Mouse (Mus musculus) limb, embryonic 15.5 days (tissue): ENCODE data around the gene Tgm7. TPM values are rescaled to one million over a fixed set of nuclear protein-coding genes. Genes with fewer than 3 reads are reported as not detected.

Source experiments
- ATAC-seq: fragments of 200-750 bp; cut with Nextera tagmentation; 2 replicates; pipeline ENCODE4 v1.8.0; 2017; ENCODE audit warnings: low read depth, moderate TSS enrichment; ENCODE audit not compliant: insufficient number of reproducible peaks, low FRiP score, low TSS enrichment
- H3K27ac ChIP-seq: fragments of 300-500 bp; sonication (generic); 2 replicates; pipeline ENCODE4 v1.5.1; 2015; ENCODE audit warnings: moderate library complexity, mild to moderate bottlenecking, inconsistent platforms
- H3K27me3 ChIP-seq: fragments of 300-500 bp; sonication (generic); 2 replicates; pipeline ENCODE4 v1.6.1; 2015; ENCODE audit warnings: inconsistent platforms
- H3K36me3 ChIP-seq: fragments of 300-500 bp; sonication (generic); 2 replicates; pipeline ENCODE4 v1.6.1; 2015; ENCODE audit warnings: inconsistent platforms
- H3K4me1 ChIP-seq: fragments of 300-500 bp; sonication (generic); 2 replicates; pipeline ENCODE4 v1.6.1; 2015; ENCODE audit warnings: inconsistent platforms
- H3K4me2 ChIP-seq: fragments of 300-500 bp; sonication (generic); 2 replicates; pipeline ENCODE4 v1.6.1; 2015; ENCODE audit warnings: mild to moderate bottlenecking, inconsistent platforms
- H3K4me3 ChIP-seq: fragments of 300-500 bp; sonication (generic); 2 replicates; pipeline ENCODE4 v1.5.1; 2015; ENCODE audit warnings: mild to moderate bottlenecking, inconsistent platforms
- H3K9ac ChIP-seq: fragments of 300-500 bp; sonication (generic); 2 replicates; pipeline ENCODE4 v1.6.1; 2015; ENCODE audit warnings: inconsistent platforms
- H3K9me3 ChIP-seq: fragments of 300-500 bp; sonication (generic); 2 replicates; pipeline ENCODE4 v1.6.1; 2016; ENCODE audit warnings: inconsistent platforms
- whole genome bisulfite sequencing: fragments of 180-500 bp; shearing (Covaris S2); methylation state at CpG from one replicate; pipeline ENCODE4 v1.1.7; 2015; 5-methylcytosine and 5-hydroxymethylcytosine counted together
- polyA plus RNA-seq: library from polyadenylated mRNA; unstranded; fragments of >200 nt; fragmentation: Nextera tagmentation; extraction: Ambion mirVana; gene quantifications from 2 replicates; pipeline ENCODE4 v1.2.1, GENCODE M21; 2015

The Tgm7 gene
- polyA plus RNA-seq, 1 experiment from 2014 or later = not detected

GRCm38 (mm10) chr2:121061315-121061714 lies 48.3 kb downstream of the Tgm7 start:
- Histone ChIP-seq H3K27ac (no peak overlapping the region), H3K4me3 (no peak overlapping the region), H3K36me3 (no peaks in the 10 kb centered on the region), H3K4me1 (no peaks in the 10 kb centered on the region), H3K9me3 (no peaks in the 10 kb centered on the region), H3K27me3 (no peaks in the 10 kb centered on the region), H3K9ac (no peak overlapping the region), H3K4me2 (no peak overlapping the region)
- ATAC-seq = no peak
- 54% methylated on average over 2 of the region's 2 CpGs for WGBS

- no peak overlapping the region for H3K9ac ChIP-seq
- no peaks in the 10 kb centered on the region for H3K9me3 ChIP-seq
- WGBS = 62% methylated on average over 6 of the region's 6 CpGs
Measured at GRCm38 (mm10) chr2:121057997-121058396, 51.6 kb downstream of the Tgm7 start.

GRCm38 (mm10) chr2:121055915-121056314 lies 53.7 kb downstream of the Tgm7 start:
- Histone ChIP-seq H3K9me3 (no peaks in the 10 kb centered on the region), H3K4me1 (no peaks in the 10 kb centered on the region), H3K27ac (no peak overlapping the region), H3K4me3 (no peak overlapping the region), H3K9ac (no peak overlapping the region), H3K36me3 (no peaks in the 10 kb centered on the region), H3K27me3 (no peaks in the 10 kb centered on the region), H3K4me2 (no peak overlapping the region)
- 80% methylated on average over 6 of the region's 6 CpGs for WGBS
- no peak for ATAC-seq

More at GRCm38 (mm10) chr2:121057997-121058396, 51.6 kb downstream of the Tgm7 start:
- Histone ChIP-seq H3K4me3 (no peak overlapping the region), H3K36me3 (no peaks in the 10 kb centered on the region), H3K27ac (no peak overlapping the region), H3K4me1 (no peaks in the 10 kb centered on the region), H3K27me3 (no peaks in the 10 kb centered on the region), H3K4me2 (no peak overlapping the region)
- ATAC-seq = no peak

- Histone ChIP-seq H3K9ac (no peak overlapping the region), H3K4me3 (no peak overlapping the region), H3K4me2 (no peak overlapping the region), H3K27me3 (no peaks in the 10 kb centered on the region), H3K4me1 (no peaks in the 10 kb centered on the region), H3K9me3 (no peaks in the 10 kb centered on the region), H3K27ac (no peak overlapping the region), H3K36me3 (no peaks in the 10 kb centered on the region)
- no peak for ATAC-seq
- WGBS = 75% methylated on average over 2 of the region's 2 CpGs
Measured at GRCm38 (mm10) chr2:121054060-121054459, 55.5 kb downstream of the Tgm7 start.

GRCm38 (mm10) chr2:121052176-121052575 lies 57.4 kb downstream of the Tgm7 start:
- 93% methylated on average over 5 of the region's 5 CpGs for WGBS
- no peaks in the 10 kb centered on the region for H3K9me3 ChIP-seq
- ATAC-seq = no peak
- no peaks in the 10 kb centered on the region for H3K4me1 ChIP-seq
- H3K4me2 ChIP-seq = no peak overlapping the region
- H3K9ac ChIP-seq = no peak overlapping the region
- no peaks in the 10 kb centered on the region for H3K36me3 ChIP-seq
- no peak overlapping the region for H3K4me3 ChIP-seq
- H3K27ac ChIP-seq = no peak overlapping the region
- H3K27me3 ChIP-seq = no peaks in the 10 kb centered on the region

DNA sequence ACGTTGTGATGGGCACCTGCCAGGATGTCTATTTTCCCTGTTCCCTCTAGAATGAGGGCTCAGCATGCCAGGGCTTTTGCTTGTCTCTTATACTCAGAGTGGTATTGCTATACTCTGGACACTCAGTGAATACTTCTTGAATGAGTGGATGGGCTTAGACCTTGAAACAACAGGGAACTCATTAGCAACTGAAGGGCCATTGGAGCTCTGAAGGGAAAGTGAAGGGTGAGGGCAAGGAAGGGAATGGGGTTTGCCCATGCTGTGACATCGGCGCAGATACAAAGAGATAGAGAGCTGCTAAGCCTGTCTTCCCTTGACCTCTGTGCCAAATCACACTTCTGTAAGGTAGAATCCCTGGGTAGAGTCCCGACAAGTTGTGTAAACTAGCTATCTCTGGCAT lies 63.9 kb downstream of the Tgm7 start:
- H3K9ac ChIP-seq = no peak overlapping the region
- no peak for ATAC-seq
- H3K4me1 ChIP-seq = no peaks in the 10 kb centered on the region
- no peak overlapping the region for H3K4me3 ChIP-seq
- no peak overlapping the region for H3K27ac ChIP-seq
- H3K9me3 ChIP-seq = no peaks in the 10 kb centered on the region
- WGBS = 75% methylated on average over 4 of the region's 4 CpGs
- no peak overlapping the region for H3K4me2 ChIP-seq
- H3K36me3 ChIP-seq = no peaks in the 10 kb centered on the region
- H3K27me3 ChIP-seq = no peaks in the 10 kb centered on the region

Other genes starting within 250 kb of the Tgm7 start
- gene Ubr1, start 139.1 kb downstream of the Tgm7 start, polyA plus RNA-seq = 21.8 and 25.5 TPM in 2 replicates
- 2.4 and 2.6 TPM in 2 replicates for gene Tmem62, start 132.8 kb downstream of the Tgm7 start, polyA plus RNA-seq
- 37.3 and 39.5 TPM in 2 replicates for gene Ccndbp1, start 101.4 kb downstream of the Tgm7 start, polyA plus RNA-seq
- gene Epb42, start 72.7 kb downstream of the Tgm7 start, polyA plus RNA-seq = 0.47 and 1.0 TPM in 2 replicates
- gene Tgm5, start 24.0 kb downstream of the Tgm7 start, polyA plus RNA-seq = 0.10 and 0.31 TPM in 2 replicates
- 16.7 and 17.7 TPM in 2 replicates for gene Adal, start 30.6 kb upstream of the Tgm7 start, polyA plus RNA-seq
- 19.7 and 21.4 TPM in 2 replicates for gene Lcmt2, start 30.9 kb upstream of the Tgm7 start, polyA plus RNA-seq
- 48.7 and 48.9 TPM in 2 replicates for gene Tubgcp4, start 60.9 kb upstream of the Tgm7 start, polyA plus RNA-seq
- gene Zscan29, start 61.3 kb upstream of the Tgm7 start, polyA plus RNA-seq = 9.3 and 10.1 TPM in 2 replicates
- 52.4 and 62.6 TPM in 2 replicates for gene Trp53bp1, start 161.6 kb upstream of the Tgm7 start, polyA plus RNA-seq
- 3.8 and 3.9 TPM in 2 replicates for gene Map1a, start 179.8 kb upstream of the Tgm7 start, polyA plus RNA-seq
- gene Ppip5k1, start 245.6 kb upstream of the Tgm7 start, polyA plus RNA-seq = 10.1 and 10.2 TPM in 2 replicates
- gene Ckmt1, start 247.9 kb upstream of the Tgm7 start, polyA plus RNA-seq = 40.0 and 40.1 TPM in 2 replicates